Comparison of ENCODE assay signal across 20 mouse cellular contexts in genomic region chr13:69524158-69524530, GRCm38 (mm10). TPM values are rescaled to one million over a fixed set of nuclear protein-coding genes. Genes with fewer than 3 reads are reported as not detected.
DNase-seq lines count a peak whose midpoint lies in the region; ATAC-seq lines count a peak whose summit lies in the region.
"Had no signal": no experiment of that assay in that cellular context is flagged by ENCODE, and none has a peak within 500 bp of the region (broad histone marks: within the 10 kb centered on the region; RNA-seq: fewer than 3 reads in every experiment).

No protein-coding gene starts in this region.

- 69% methylated on average over 2 of the region's 2 CpGs for WGBS in neural tube, embryonic 12.5 days
- 54% methylated on average over 2 of the region's 2 CpGs for WGBS in intestine, embryonic 15.5 days

- peaks cover 85% of the 10 kb centered on the region for H3K4me1 ChIP-seq in neural tube, embryonic 12.5 days
- peaks cover 54% of the 10 kb centered on the region for H3K4me1 ChIP-seq in intestine, embryonic 15.5 days (replicated peaks)

- no peaks in the 10 kb centered on the region for H3K27me3 ChIP-seq in neural tube, embryonic 12.5 days (replicated peaks)
- no peaks in the 10 kb centered on the region for H3K27me3 ChIP-seq in intestine, embryonic 15.5 days (replicated peaks)
- H3K27me3 ChIP-seq: CH12.LX; hindbrain, embryonic 15.5 days; limb, embryonic 12.5 days; stomach, embryonic 15.5 days had no signal

- peak; percentile 62 for ATAC-seq in cerebellum, adult (ENCODE audit: insufficient number of reproducible peaks, low FRiP score, low TSS enrichment)
- no peak for ATAC-seq in neural tube, embryonic 12.5 days (ENCODE audit: low FRiP score, low read depth)
- ATAC-seq in intestine, embryonic 15.5 days, result no peak
- ATAC-seq: forebrain, embryonic 16.5 days had no signal

- no peak overlapping the region for H3K4me3 ChIP-seq in neural tube, embryonic 12.5 days
- no peak overlapping the region for H3K4me3 ChIP-seq in intestine, embryonic 15.5 days (replicated peaks)
- H3K4me3 ChIP-seq: embryonic facial prominence, embryonic 10.5 days; erythroblast, embryonic 14.5 days; hindbrain, embryonic 15.5 days; limb, embryonic 12.5 days; stomach, embryonic 15.5 days had no signal

- DNase-seq in cerebellum, adult 11 months, result no peak
- peak; percentile 79 for DNase-seq in kidney, adult 11 months
- no peak for DNase-seq in kidney, postnatal 10 days
- DNase-seq in neural tube, embryonic 10.5 days (ENCODE audit: extremely low spot score, low spot score), result no peak
- DNase-seq in testis, postnatal 14 days (ENCODE audit: low spot score), result no peak
- DNase-seq: adrenal gland, postnatal 25 days; heart, adult 18-20 months; heart, postnatal 10 days; lung, postnatal 10 days; spleen, adult 18-20 months had no signal

- H3K9me3 ChIP-seq in neural tube, embryonic 12.5 days, result no peaks in the 10 kb centered on the region
- H3K9me3 ChIP-seq in intestine, embryonic 15.5 days, result no peaks in the 10 kb centered on the region
- H3K9me3 ChIP-seq: embryonic facial prominence, embryonic 10.5 days; hindbrain, embryonic 15.5 days; limb, embryonic 12.5 days; stomach, embryonic 15.5 days had no signal

- H3K27ac ChIP-seq in neural tube, embryonic 12.5 days, result no peak overlapping the region
- H3K27ac ChIP-seq in intestine, embryonic 15.5 days, result no peak overlapping the region
- H3K27ac ChIP-seq: embryonic facial prominence, embryonic 10.5 days; hindbrain, embryonic 15.5 days; limb, embryonic 12.5 days; stomach, embryonic 15.5 days had no signal

- 0 out of 2 replicates have a peak overlapping the region, but pooled peaks have one; percentile 13 for H3K9ac ChIP-seq in neural tube, embryonic 12.5 days
- no peak overlapping the region for H3K9ac ChIP-seq in intestine, embryonic 15.5 days
- H3K9ac ChIP-seq: hindbrain, embryonic 15.5 days; limb, embryonic 12.5 days; stomach, embryonic 15.5 days had no signal

- H3K4me2 ChIP-seq in neural tube, embryonic 12.5 days (replicated peaks), result no peak overlapping the region
- no peak overlapping the region for H3K4me2 ChIP-seq in intestine, embryonic 15.5 days (replicated peaks)
- H3K4me2 ChIP-seq: hindbrain, embryonic 15.5 days; limb, embryonic 12.5 days; stomach, embryonic 15.5 days had no signal

- H3K36me3 ChIP-seq in neural tube, embryonic 12.5 days, result 0 out of 2 replicates have a peak, but pooled peaks cover under 1% of the 10 kb centered on the region
- H3K36me3 ChIP-seq in intestine, embryonic 15.5 days, result no peaks in the 10 kb centered on the region
- H3K36me3 ChIP-seq: hindbrain, embryonic 15.5 days; stomach, embryonic 15.5 days had no signal

RNA-seq across cellular contexts. Expression of gene Nsun2, which starts 9.4 kb away (rescaled TPM):
- polyA plus RNA-seq in neural tube, embryonic 12.5 days (2016; fragmentation: Nextera tagmentation; extraction: Ambion mirVana), result 99.4 and 106 TPM in 2 replicates
- 128 and 131 TPM in 2 replicates for polyA plus RNA-seq in intestine, embryonic 15.5 days (2015; fragmentation: Nextera tagmentation; extraction: Ambion mirVana)

RNA-seq across cellular contexts. Expression of gene Tent4a, which starts 10.3 kb away (rescaled TPM):
- polyA plus RNA-seq in neural tube, embryonic 12.5 days (2016; fragmentation: Nextera tagmentation; extraction: Ambion mirVana), result 7.4 and 8.2 TPM in 2 replicates
- 4.0 and 4.6 TPM in 2 replicates for polyA plus RNA-seq in intestine, embryonic 15.5 days (2015; fragmentation: Nextera tagmentation; extraction: Ambion mirVana)
